Mouse (Mus musculus): ENCODE results near the gene 2010109A12Rik.

Gene 2010109A12Rik

GRCm38 (mm10) chr5:93231721-93232120 lies 25.4 kb downstream of the 2010109A12Rik start:
- no peak for DNase-seq (ENCODE audit: low spot score)

DNA sequence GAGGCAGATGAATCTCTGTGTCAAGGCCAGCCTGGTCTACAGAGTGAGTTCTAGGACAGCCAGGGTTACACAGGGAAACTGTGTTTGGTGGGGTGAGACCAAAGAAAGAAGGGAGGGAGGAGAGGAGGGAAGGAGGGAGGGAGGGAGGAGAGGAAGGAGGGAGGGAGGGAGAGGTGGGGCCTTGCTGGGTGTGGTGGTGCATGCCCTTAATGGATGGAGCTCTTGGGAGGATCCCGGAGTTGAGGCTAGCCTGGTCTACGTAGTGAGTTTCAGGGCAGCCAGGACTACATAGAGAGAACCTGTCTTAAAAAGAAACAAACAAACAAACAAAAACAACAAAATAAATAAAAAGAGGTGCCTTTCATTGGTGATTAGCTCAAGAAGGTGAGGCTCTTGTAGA lies 26.5 kb downstream of the 2010109A12Rik start:
- DNase-seq (ENCODE audit: low spot score): no peak

GRCm38 (mm10) chr5:93234130-93234529 lies 27.8 kb downstream of the 2010109A12Rik start:
- no peak for DNase-seq (ENCODE audit: low spot score)

- DNase-seq (ENCODE audit: low spot score): no peak
Observed at GRCm38 (mm10) chr5:93234605-93235004, 28.3 kb downstream of the 2010109A12Rik start.

- no peak for DNase-seq (ENCODE audit: low spot score)
Observed at GRCm38 (mm10) chr5:93235888-93236287, 29.6 kb downstream of the 2010109A12Rik start.

- DNase-seq (ENCODE audit: low spot score): no peak
Observed at GRCm38 (mm10) chr5:93236541-93236940, 30.2 kb downstream of the 2010109A12Rik start.

DNA sequence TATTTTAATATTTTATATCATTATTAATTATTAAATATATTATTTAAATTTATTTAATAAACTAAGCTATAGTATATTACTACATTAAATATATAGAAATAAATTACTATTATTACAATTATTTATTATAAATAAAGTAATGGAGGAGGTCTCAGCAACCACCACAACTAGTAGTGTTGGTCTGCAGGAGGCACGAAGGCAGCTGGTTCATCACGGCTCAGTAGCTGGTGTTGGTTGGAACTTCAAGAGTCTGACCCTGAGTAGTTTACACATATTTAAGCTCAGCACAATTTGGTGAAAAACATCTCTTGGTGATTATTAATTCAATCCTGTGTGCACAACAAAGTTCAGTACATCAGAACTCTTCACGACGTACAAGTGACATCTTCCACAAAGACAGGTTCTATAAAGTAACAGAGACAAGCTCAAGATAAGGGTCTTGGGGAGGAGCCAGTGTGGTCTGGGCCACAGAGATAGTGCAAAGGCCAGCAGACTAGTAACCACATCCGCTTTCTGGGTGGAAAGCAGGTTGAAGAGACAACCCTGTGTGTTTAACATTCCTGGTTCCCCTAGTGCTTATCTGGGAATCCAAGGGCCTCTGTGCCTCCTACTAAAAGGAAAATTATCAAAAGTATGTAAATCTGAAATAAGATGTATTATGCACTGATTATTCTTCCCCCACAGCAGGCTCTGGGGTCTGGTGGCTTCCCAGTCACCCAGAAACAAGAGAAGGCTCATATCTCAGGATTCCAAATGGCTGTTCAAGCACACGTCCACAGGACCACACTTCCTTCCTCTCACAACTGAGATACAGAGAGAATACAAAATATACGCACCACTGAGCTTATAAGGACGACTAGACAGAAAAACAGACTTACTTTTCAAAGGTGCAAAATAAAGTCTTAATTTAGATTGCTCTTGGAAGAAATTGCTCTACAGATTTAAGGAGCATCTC lies 33.5 kb downstream of the 2010109A12Rik start:
- no peak for DNase-seq (ENCODE audit: low spot score)

- DNase-seq (ENCODE audit: low spot score): no peak
Observed at GRCm38 (mm10) chr5:93245280-93245679, 39.0 kb downstream of the 2010109A12Rik start.

DNA sequence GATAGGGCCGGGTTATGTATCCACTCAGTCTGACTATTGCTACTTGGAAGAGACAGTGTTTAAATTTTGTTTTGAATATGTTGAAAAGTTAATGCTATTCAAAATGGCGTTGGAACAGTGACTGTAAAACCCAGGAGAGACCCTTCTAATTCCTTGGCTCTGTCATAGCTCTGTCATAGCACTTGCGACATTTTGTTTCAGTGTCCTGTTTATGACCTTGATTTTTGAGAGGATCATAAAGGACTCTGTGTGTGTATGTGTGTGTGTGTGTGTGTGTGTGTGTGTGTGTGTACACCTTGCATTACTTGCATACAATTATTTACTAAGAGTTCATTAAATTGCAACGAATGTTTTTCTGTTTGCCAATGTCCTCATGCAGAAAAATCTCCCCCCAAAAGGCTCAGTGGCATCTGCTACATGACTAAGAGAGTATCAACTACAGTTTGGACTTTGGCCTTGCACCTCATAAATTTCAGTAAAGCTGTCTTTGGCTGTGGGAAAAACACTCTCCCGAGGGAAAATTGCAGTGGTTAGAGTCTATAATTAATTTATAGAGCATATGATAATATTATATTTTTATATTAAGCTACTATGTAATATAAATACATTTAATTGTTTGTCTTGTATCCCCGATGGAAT lies 43.7 kb downstream of the 2010109A12Rik start:
- no peak for DNase-seq (ENCODE audit: low spot score)

GRCm38 (mm10) chr5:93251001-93251760 lies 44.9 kb downstream of the 2010109A12Rik start:
- no peak for DNase-seq (ENCODE audit: low spot score)

DNA sequence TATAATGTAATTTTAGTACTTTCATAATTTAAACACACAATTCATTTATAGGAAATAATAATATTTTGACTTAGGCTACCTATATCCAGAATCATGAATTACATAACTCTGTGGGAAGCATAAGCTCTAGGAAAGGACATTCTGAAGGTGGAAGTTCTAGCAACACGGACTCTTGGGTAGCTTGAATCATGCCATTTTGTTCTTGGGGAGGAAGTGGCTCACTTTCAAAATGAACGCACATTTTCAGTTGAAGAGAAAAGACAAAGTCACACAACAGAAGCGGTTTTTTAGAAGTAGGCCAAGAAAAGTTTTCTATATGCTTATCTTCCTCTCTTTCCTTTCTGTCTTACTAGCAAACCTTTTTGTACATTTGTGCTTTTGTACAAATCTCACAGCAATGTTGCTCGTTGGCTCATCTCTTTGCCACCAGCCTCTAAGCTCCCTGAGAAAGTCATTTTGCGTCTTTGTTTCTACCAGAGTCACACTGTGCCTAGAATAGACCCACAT lies 49.5 kb downstream of the 2010109A12Rik start:
- no peak for DNase-seq (ENCODE audit: low spot score)

- DNase-seq (ENCODE audit: low spot score): no peak
Observed at GRCm38 (mm10) chr5:93256820-93257405, 50.6 kb downstream of the 2010109A12Rik start.

- DNase-seq (ENCODE audit: low spot score): no peak
Observed at GRCm38 (mm10) chr5:93259349-93259748, 53.0 kb downstream of the 2010109A12Rik start.

GRCm38 (mm10) chr5:93260983-93261382 lies 54.7 kb downstream of the 2010109A12Rik start:
- DNase-seq (ENCODE audit: low spot score): no peak

GRCm38 (mm10) chr5:93262751-93263150 lies 56.4 kb downstream of the 2010109A12Rik start:
- DNase-seq (ENCODE audit: low spot score): no peak
